Mouse (Mus musculus) liver, embryonic 14.5 days (tissue): ENCODE measurements at regions not wholly inside any gene's neighbourhood (a gene's known extent, or its start where the extent isn't known, plus 50 kb on each side); places are given as distances from the start of the nearest gene placed in this dataset.

Experiments used
- ATAC-seq: fragments of 200-750 bp; cut with Nextera tagmentation; 2 replicates; pipeline ENCODE4 v1.8.0; 2017; ENCODE audit warnings: moderate number of reproducible peaks, mild to moderate bottlenecking, moderate library complexity; ENCODE audit not compliant: insufficient read depth
- DNase-seq, 3 experiments: peaks; one replicate each; pipeline ENCODE4 v3.0.0-alpha.2; 2012 to 2013; ENCODE audit warnings: low read depth in 3 of 3, low spot score in 3 of 3
- H3K27ac ChIP-seq: fragments of 300-500 bp; sonication (generic); 2 replicates; pipeline ENCODE4 v1.5.1; 2014; ENCODE audit warnings: moderate library complexity, mild to moderate bottlenecking, control low read depth, inconsistent platforms
- H3K27me3 ChIP-seq: fragments of 300-500 bp; sonication (generic); 2 replicates; pipeline ENCODE4 v1.6.1; 2014; ENCODE audit warnings: mild to moderate bottlenecking, low read length, moderate library complexity; ENCODE audit not compliant: control insufficient read depth, insufficient read depth
- H3K36me3 ChIP-seq: fragments of 300-500 bp; sonication (generic); replicated peaks from 2 replicates; pipeline ENCODE4 v1.6.1; 2014; ENCODE audit warnings: low read depth; ENCODE audit not compliant: control insufficient read depth, insufficient read depth
- H3K4me1 ChIP-seq, 2 experiments: fragments of 200-500 bp in 1 of 2; fragments of 300-500 bp in 1 of 2; sonication (generic) in 1 of 2; replicated peaks; 2 replicates each; pipeline ENCODE4 v1.6.1; 2012 to 2014; ENCODE audit warnings: antibody characterized with exemption in 1 of 2, inconsistent platforms in 1 of 2, low read length in 1 of 2; ENCODE audit not compliant: control insufficient read depth in 2 of 2, insufficient read depth in 2 of 2
- H3K4me2 ChIP-seq: fragments of 300-500 bp; sonication (generic); 2 replicates; pipeline ENCODE4 v1.6.1; 2014; ENCODE audit warnings: low read depth, mild to moderate bottlenecking, control low read depth, moderate library complexity
- H3K4me3 ChIP-seq, 2 experiments: fragments of 200-500 bp in 1 of 2; fragments of 300-500 bp in 1 of 2; sonication (generic) in 1 of 2; 2 replicates each; pipeline ENCODE4 v1.5.1; 2012 to 2014; ENCODE audit warnings: low read depth in 2 of 2, low read length in 2 of 2, mild to moderate bottlenecking in 2 of 2, control low read depth in 1 of 2, inconsistent platforms in 1 of 2, moderate library complexity in 1 of 2; ENCODE audit not compliant: insufficient read depth in 1 of 2
- H3K9ac ChIP-seq: fragments of 300-500 bp; sonication (generic); replicated peaks from 2 replicates; pipeline ENCODE4 v1.6.1; 2014; ENCODE audit warnings: mild to moderate bottlenecking, control low read depth, moderate library complexity
- H3K9me3 ChIP-seq: fragments of 300-500 bp; sonication (generic); 2 replicates; pipeline ENCODE4 v1.6.1; 2016; ENCODE audit warnings: low read length, mixed read lengths; ENCODE audit not compliant: control insufficient read depth
- CTCF ChIP-seq: IDR thresholded peaks from 2 replicates; pipeline ENCODE4 v1.5.1; 2016; ENCODE audit warnings: antibody characterized with exemption, low read depth, control low read depth
- EP300 ChIP-seq: IDR thresholded peaks from 2 replicates; pipeline ENCODE4 v1.6.1; 2016; ENCODE audit warnings: antibody characterized with exemption, low read depth
- WGBS: fragments of 180-500 bp; shearing (Covaris S2); extraction: QIAGEN DNeasy Blood & Tissue Kit; methylation state at CpG from one replicate; pipeline ENCODE4 v1.1.7; 2014; ENCODE audit not compliant: insufficient replicate concordance; 5-methylcytosine and 5-hydroxymethylcytosine counted together

GRCm38 (mm10) chr6:143635043-143635442 lies 468.0 kb downstream of the Etnk1 start:
- no peaks in the 10 kb centered on the region for H3K9me3 ChIP-seq
- peaks cover 0 to 2% of the 10 kb centered on the region in 2 experiments; a peak in 2 of 4 replicates for H3K4me1 ChIP-seq
- no peak overlapping the region for H3K4me3 ChIP-seq
- no peak overlapping the region for H3K4me2 ChIP-seq
- H3K27ac ChIP-seq = no peak overlapping the region
- 43% methylated on average over 2 of the region's 2 CpGs for WGBS
- H3K9ac ChIP-seq = no peak overlapping the region
- DNase-seq (no peak), ATAC-seq (no peak)
- no peaks in the 10 kb centered on the region for H3K36me3 ChIP-seq
- TF ChIP-seq EP300 = no peak
- TF ChIP-seq CTCF = no peak
- H3K27me3 ChIP-seq = no peaks in the 10 kb centered on the region

- ATAC-seq (no peak), DNase-seq (no peak)
- H3K9ac ChIP-seq = no peak overlapping the region
- no peaks in the 10 kb centered on the region for H3K9me3 ChIP-seq
- H3K4me3 ChIP-seq = no peak overlapping the region
- no peaks in the 10 kb centered on the region for H3K36me3 ChIP-seq
- no peaks in the 10 kb centered on the region for H3K27me3 ChIP-seq
- H3K4me2 ChIP-seq = no peak overlapping the region
- TF ChIP-seq EP300 (no peak), CTCF (no peak)
- H3K4me1 ChIP-seq = no peaks in the 10 kb centered on the region
- H3K27ac ChIP-seq = no peak overlapping the region
- 44% methylated on average over 5 of the region's 5 CpGs for WGBS
Measured at GRCm38 (mm10) chr6:143640652-143641051, 473.6 kb downstream of the Etnk1 start.

- H3K4me2 ChIP-seq = no peak overlapping the region
- ATAC-seq (no peak), DNase-seq (no peak)
- 52% methylated on average over 3 of the region's 3 CpGs for WGBS
- H3K27me3 ChIP-seq = no peaks in the 10 kb centered on the region
- H3K27ac ChIP-seq = no peak overlapping the region
- H3K9ac ChIP-seq = no peak overlapping the region
- H3K36me3 ChIP-seq = no peaks in the 10 kb centered on the region
- TF ChIP-seq CTCF = no peak
- no peak overlapping the region for H3K4me3 ChIP-seq
- H3K9me3 ChIP-seq = no peaks in the 10 kb centered on the region
- no peaks in the 10 kb centered on the region for H3K4me1 ChIP-seq
Measured at GRCm38 (mm10) chr6:143642052-143642451, 475.0 kb downstream of the Etnk1 start.

GRCm38 (mm10) chr6:143645989-143646388 lies 479.0 kb downstream of the Etnk1 start:
- Histone ChIP-seq H3K4me1 (no peaks in the 10 kb centered on the region), H3K4me3 (no peak overlapping the region), H3K27me3 (no peaks in the 10 kb centered on the region), H3K27ac (no peak overlapping the region), H3K9me3 (no peaks in the 10 kb centered on the region), H3K9ac (no peak overlapping the region), H3K4me2 (no peak overlapping the region), H3K36me3 (no peaks in the 10 kb centered on the region)
- TF ChIP-seq CTCF = no peak
- no peak for TF ChIP-seq EP300
- ATAC-seq (no peak), DNase-seq (no peak)
- WGBS = 54% methylated on average over 4 of the region's 4 CpGs

GRCm38 (mm10) chr6:143648501-143648900 lies 481.5 kb downstream of the Etnk1 start:
- ATAC-seq = no peak
- H3K27me3 ChIP-seq = no peaks in the 10 kb centered on the region
- WGBS = 67% methylated on average over 3 of the region's 3 CpGs

More at GRCm38 (mm10) chr6:143648501-143648900, 481.5 kb downstream of the Etnk1 start:
- no peaks in the 10 kb centered on the region for H3K9me3 ChIP-seq
- no peak overlapping the region for H3K4me2 ChIP-seq
- DNase-seq = no peak
- no peaks in the 10 kb centered on the region for H3K4me1 ChIP-seq
- TF ChIP-seq EP300 = no peak
- TF ChIP-seq CTCF = no peak
- H3K27ac ChIP-seq = no peak overlapping the region
- H3K9ac ChIP-seq = no peak overlapping the region
- no peaks in the 10 kb centered on the region for H3K36me3 ChIP-seq
- H3K4me3 ChIP-seq = no peak overlapping the region
